Mouse (Mus musculus): ENCODE measurements around the gene Clcn6.

GRCm38 (mm10) chr4:148018410-148018809 lies 20.2 kb downstream of the Clcn6 start:
- TF ChIP-seq CTCF (IDR thresholded peaks at IDR 0.05; ENCODE audit: borderline replicate concordance, insufficient read depth, low read depth, low read length) (no peak), POLR2A (IDR thresholded peaks at IDR 0.05; ENCODE audit: borderline replicate concordance, insufficient read depth, low read length) (no peak)
